Mouse (Mus musculus): ENCODE results near the gene Vamp9.

- TF ChIP-seq CTCF (IDR thresholded peaks at IDR 0.05; ENCODE audit: extremely low read depth, insufficient read length, insufficient replicate concordance, low read depth, low read length) (no peak), POLR2A (IDR thresholded peaks at IDR 0.05; ENCODE audit: low read depth, low read length) (no peak)
These were observed 94.4 kb downstream of the Vamp9 start for GRCm38 (mm10) chr5:100000500-100000899.

Data from small intestine, adult 2 months (tissue).